Mouse (Mus musculus) forebrain, embryonic 13.5 days (tissue): ENCODE results near the gene Phactr2. TPM values are rescaled to one million over a fixed set of nuclear protein-coding genes. Genes with fewer than 3 reads are reported as not detected.

Experiments used
- ATAC-seq: fragments of 200-750 bp; cut with Nextera tagmentation; 2 replicates; pipeline ENCODE4 v1.8.0; 2017
- H3K27ac ChIP-seq: fragments of 300-500 bp; sonication (generic); 2 replicates; pipeline ENCODE4 v1.5.1; 2015; ENCODE audit warnings: inconsistent platforms, mild to moderate bottlenecking, moderate library complexity
- H3K27me3 ChIP-seq: fragments of 300-500 bp; sonication (generic); 2 replicates; pipeline ENCODE4 v1.6.1; 2015; ENCODE audit warnings: mild to moderate bottlenecking, inconsistent platforms
- H3K36me3 ChIP-seq: fragments of 300-500 bp; sonication (generic); 2 replicates; pipeline ENCODE4 v1.6.1; 2015; ENCODE audit warnings: mild to moderate bottlenecking, inconsistent platforms; ENCODE audit not compliant: poor library complexity, severe bottlenecking
- H3K4me1 ChIP-seq: fragments of 300-500 bp; sonication (generic); 2 replicates; pipeline ENCODE4 v1.6.1; 2015; ENCODE audit warnings: inconsistent platforms
- H3K4me2 ChIP-seq: fragments of 300-500 bp; sonication (generic); 2 replicates; pipeline ENCODE4 v1.6.1; 2015; ENCODE audit warnings: inconsistent platforms, mild to moderate bottlenecking, moderate library complexity
- H3K4me3 ChIP-seq: fragments of 300-500 bp; sonication (generic); 2 replicates; pipeline ENCODE4 v1.5.1; 2015; ENCODE audit warnings: mild to moderate bottlenecking, inconsistent platforms
- H3K9ac ChIP-seq: fragments of 300-500 bp; sonication (generic); 2 replicates; pipeline ENCODE4 v1.6.1; 2015; ENCODE audit warnings: mild to moderate bottlenecking, inconsistent platforms
- H3K9me3 ChIP-seq: fragments of 300-500 bp; sonication (generic); replicated peaks from 2 replicates; pipeline ENCODE4 v1.6.1; 2016; ENCODE audit warnings: inconsistent platforms
- WGBS: fragments of 180-500 bp; shearing (Covaris S2); methylation state at CpG from one replicate; pipeline ENCODE4 v1.1.7; 2015; 5-methylcytosine and 5-hydroxymethylcytosine counted together
- polyA plus RNA-seq: library from polyadenylated mRNA; unstranded; fragments of >200 nt; fragmentation: Nextera tagmentation; extraction: Ambion mirVana; gene quantifications from 2 replicates; pipeline ENCODE4 v1.2.1, GENCODE M21; 2015

The Phactr2 gene
- polyA plus RNA-seq, 1 experiment from 2014 or later, result 8.5 TPM

- Histone ChIP-seq H3K4me3 (no peak overlapping the region), H3K27me3 (no peaks in the 10 kb centered on the region), H3K9me3 (no peaks in the 10 kb centered on the region), H3K27ac (no peak overlapping the region), H3K9ac (no peak overlapping the region), H3K4me2 (no peak overlapping the region), H3K36me3 (no peaks in the 10 kb centered on the region), H3K4me1 (no peaks in the 10 kb centered on the region)
- ATAC-seq, result no peak
- WGBS, result 90% methylated on average over 5 of the region's 5 CpGs
These were observed 197.9 kb downstream of the Phactr2 start for GRCm38 (mm10) chr10:13276298-13276697.

DNA sequence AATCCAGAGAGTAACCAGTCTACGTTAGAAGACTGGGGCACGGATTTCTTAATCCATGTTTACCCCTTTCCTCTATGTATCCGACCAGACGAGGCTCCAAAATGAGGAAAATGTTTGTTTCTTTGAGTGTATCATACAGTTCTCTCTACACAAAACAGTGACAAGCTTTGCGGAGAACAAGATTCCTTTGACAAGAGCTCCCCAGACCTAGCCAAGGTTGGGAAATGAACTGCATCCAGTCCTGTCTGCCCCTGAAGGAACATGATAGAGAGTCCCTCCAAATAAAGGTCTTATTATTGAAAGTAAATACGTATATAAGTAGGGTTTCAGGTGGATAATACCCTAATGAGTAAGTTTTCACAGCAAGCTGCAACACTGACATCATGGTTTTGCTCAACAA, 199.1 kb downstream of the Phactr2 start:
- Histone ChIP-seq H3K9me3 (no peaks in the 10 kb centered on the region), H3K27ac (no peak overlapping the region), H3K4me3 (no peak overlapping the region), H3K4me2 (no peak overlapping the region), H3K36me3 (no peaks in the 10 kb centered on the region), H3K4me1 (no peaks in the 10 kb centered on the region), H3K27me3 (no peaks in the 10 kb centered on the region), H3K9ac (no peak overlapping the region)
- no peak for ATAC-seq
- 84% methylated on average over 6 of the region's 6 CpGs for WGBS

DNA sequence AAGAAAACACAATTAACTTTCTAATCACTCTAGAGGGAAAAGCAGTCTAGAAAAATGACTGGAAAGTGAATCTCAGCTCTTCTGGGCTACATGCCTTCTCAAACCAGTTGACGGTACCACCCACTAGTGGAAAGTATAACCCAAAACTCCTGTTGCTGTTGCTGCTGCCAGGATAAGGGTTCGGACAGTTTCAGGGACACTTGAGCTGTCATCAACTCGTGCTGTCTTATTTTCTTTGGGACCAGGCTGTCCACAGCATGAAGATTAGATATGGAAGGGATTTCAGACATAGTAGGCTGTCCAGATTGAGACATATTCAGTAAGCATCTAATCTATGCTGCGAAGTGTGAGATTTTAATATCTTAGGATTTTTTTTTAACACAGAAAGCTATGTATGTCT, 199.5 kb downstream of the Phactr2 start:
- WGBS, result 94% methylated on average over 4 of the region's 4 CpGs

GRCm38 (mm10) chr10:13273756-13274155, 200.5 kb downstream of the Phactr2 start:
- no peaks in the 10 kb centered on the region for H3K36me3 ChIP-seq
- ATAC-seq, result no peak
- 88% methylated on average over 1 of the region's 1 CpGs for WGBS
- H3K4me3 ChIP-seq, result no peak overlapping the region
- H3K27me3 ChIP-seq, result no peaks in the 10 kb centered on the region
- H3K9me3 ChIP-seq, result no peaks in the 10 kb centered on the region
- no peak overlapping the region for H3K4me2 ChIP-seq
- H3K27ac ChIP-seq, result no peak overlapping the region
- H3K4me1 ChIP-seq, result no peaks in the 10 kb centered on the region
- no peak overlapping the region for H3K9ac ChIP-seq

More for the DNA sequence above, 199.5 kb downstream of the Phactr2 start:
- Histone ChIP-seq H3K4me1 (no peaks in the 10 kb centered on the region), H3K4me3 (no peak overlapping the region), H3K9ac (no peak overlapping the region), H3K36me3 (no peaks in the 10 kb centered on the region), H3K9me3 (no peaks in the 10 kb centered on the region), H3K27me3 (no peaks in the 10 kb centered on the region), H3K4me2 (no peak overlapping the region), H3K27ac (no peak overlapping the region)
- no peak for ATAC-seq

DNA sequence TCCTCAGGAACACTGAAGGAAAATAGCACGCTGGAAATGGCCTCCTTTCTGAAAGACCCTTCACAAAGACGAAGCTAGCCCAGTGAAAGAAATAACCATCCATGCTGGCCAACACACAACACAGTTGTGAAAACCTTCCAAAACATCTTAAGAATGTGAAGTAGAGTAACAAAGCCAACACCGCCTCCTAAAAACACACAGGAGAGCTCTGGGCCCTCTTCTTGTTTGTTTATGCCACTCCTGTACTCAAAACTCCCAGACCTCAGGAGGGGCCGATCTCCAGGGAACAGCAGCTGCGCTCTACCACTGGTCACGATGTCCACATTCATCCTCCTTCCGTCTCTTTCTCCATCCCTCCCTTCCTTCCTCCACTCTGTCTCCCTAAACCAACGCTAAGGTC, 202.5 kb downstream of the Phactr2 start:
- Histone ChIP-seq H3K4me2 (no peak overlapping the region), H3K27me3 (no peaks in the 10 kb centered on the region), H3K9ac (no peak overlapping the region), H3K36me3 (no peaks in the 10 kb centered on the region), H3K4me1 (no peaks in the 10 kb centered on the region), H3K9me3 (no peaks in the 10 kb centered on the region), H3K27ac (no peak overlapping the region), H3K4me3 (no peak overlapping the region)
- no peak for ATAC-seq
- 87% methylated on average over 8 of the region's 8 CpGs for WGBS

DNA sequence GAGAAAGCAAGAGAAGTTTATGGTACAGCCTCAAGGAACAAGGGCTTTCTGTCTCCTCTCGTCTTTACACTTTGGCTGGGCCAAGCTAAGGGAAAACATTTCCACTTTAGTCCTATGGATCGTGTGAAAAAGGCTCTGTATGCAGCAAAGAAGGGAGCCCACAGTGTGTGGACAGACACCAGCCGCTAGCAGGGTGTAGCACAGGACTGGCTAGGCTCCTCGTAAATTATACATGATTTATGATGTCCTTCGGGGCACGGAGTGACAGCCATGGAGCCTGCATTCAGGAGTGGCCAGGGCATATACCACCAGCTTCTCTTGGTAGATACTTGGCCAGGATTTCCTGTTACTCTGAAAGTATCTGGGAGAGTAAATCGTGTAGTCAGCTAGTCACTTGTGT, 203.1 kb downstream of the Phactr2 start:
- Histone ChIP-seq H3K36me3 (no peaks in the 10 kb centered on the region), H3K9ac (no peak overlapping the region), H3K9me3 (no peaks in the 10 kb centered on the region), H3K27ac (no peak overlapping the region), H3K27me3 (no peaks in the 10 kb centered on the region), H3K4me3 (no peak overlapping the region), H3K4me2 (no peak overlapping the region), H3K4me1 (no peaks in the 10 kb centered on the region)
- no peak for ATAC-seq
- 90% methylated on average over 7 of the region's 7 CpGs for WGBS

DNA sequence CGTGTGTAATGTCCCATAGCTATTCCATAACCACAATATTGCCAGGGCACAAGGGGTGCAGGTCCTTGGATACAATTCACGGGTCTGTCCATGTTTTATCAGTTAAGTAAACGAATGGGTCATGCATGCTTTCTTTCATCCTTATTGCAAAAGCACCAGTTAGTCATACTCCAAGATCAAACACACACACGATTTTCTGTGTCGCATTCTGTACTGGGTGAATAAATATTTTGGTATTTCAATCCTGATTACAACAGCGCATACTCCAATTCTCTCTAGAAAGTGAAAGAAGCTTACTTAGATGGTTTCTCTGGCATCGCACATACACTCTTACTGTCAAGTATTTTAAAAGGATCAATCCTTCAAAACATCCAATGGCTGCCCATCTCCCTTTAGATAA, 203.9 kb downstream of the Phactr2 start:
- WGBS, result 97% methylated on average over 7 of the region's 7 CpGs

GRCm38 (mm10) chr10:13259251-13259650, 215.0 kb downstream of the Phactr2 start:
- 87% methylated on average over 3 of the region's 3 CpGs for WGBS
- Histone ChIP-seq H3K4me1 (0 out of 2 replicates have a peak, but pooled peaks cover 7% of the 10 kb centered on the region), H3K9ac (no peak overlapping the region), H3K4me3 (no peak overlapping the region), H3K36me3 (no peaks in the 10 kb centered on the region), H3K27me3 (no peaks in the 10 kb centered on the region), H3K9me3 (no peaks in the 10 kb centered on the region), H3K27ac (no peak overlapping the region), H3K4me2 (no peak overlapping the region)
- ATAC-seq, result no peak

More for the DNA sequence above, 203.9 kb downstream of the Phactr2 start:
- ATAC-seq, result no peak
- Histone ChIP-seq H3K27me3 (no peaks in the 10 kb centered on the region), H3K4me2 (no peak overlapping the region), H3K4me3 (no peak overlapping the region), H3K4me1 (no peaks in the 10 kb centered on the region), H3K9me3 (no peaks in the 10 kb centered on the region), H3K9ac (no peak overlapping the region), H3K36me3 (no peaks in the 10 kb centered on the region), H3K27ac (no peak overlapping the region)

- H3K4me2 ChIP-seq, result no peak overlapping the region
- peaks cover 5% of the 10 kb centered on the region; the same call in 1 of the 2 replicates for H3K36me3 ChIP-seq
- no peaks in the 10 kb centered on the region for H3K27me3 ChIP-seq
- no peak for ATAC-seq
- no peaks in the 10 kb centered on the region for H3K9me3 ChIP-seq
- H3K27ac ChIP-seq, result no peak overlapping the region
- WGBS, result 70% methylated on average over 7 of the region's 7 CpGs
- H3K9ac ChIP-seq, result no peak overlapping the region
- H3K4me3 ChIP-seq, result no peak overlapping the region
- 0 out of 2 replicates have a peak, but pooled peaks cover 13% of the 10 kb centered on the region for H3K4me1 ChIP-seq
These were observed 218.0 kb downstream of the Phactr2 start for GRCm38 (mm10) chr10:13256196-13256595.

DNA sequence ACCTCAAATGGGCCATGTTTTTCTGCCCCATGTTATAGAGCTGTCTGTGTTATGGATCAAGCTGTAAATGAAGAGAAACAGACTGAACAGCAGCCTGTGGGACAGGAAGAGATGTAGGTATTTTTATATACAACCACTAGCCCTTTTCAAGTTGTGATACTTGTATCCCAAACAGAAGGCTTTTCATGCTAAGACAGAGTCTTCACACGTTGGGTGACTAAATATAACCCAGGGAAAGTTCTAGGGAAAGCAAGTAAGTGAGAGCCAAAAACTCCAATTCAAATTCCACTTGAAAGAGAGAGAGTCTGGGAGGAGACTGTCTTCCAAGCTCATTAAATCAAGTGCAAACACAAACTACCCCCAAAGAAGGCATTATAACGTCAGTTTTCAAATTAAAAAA, 223.9 kb downstream of the Phactr2 start:
- Histone ChIP-seq H3K4me1 (0 out of 2 replicates have a peak, but pooled peaks cover 6% of the 10 kb centered on the region), H3K27me3 (no peaks in the 10 kb centered on the region), H3K36me3 (peaks cover 5% of the 10 kb centered on the region; the same call in 1 of the 2 replicates), H3K4me2 (no peak overlapping the region), H3K9me3 (no peaks in the 10 kb centered on the region), H3K27ac (no peak overlapping the region), H3K9ac (no peak overlapping the region), H3K4me3 (no peak overlapping the region)
- WGBS, result 58% methylated on average over 2 of the region's 2 CpGs
- ATAC-seq, result no peak

GRCm38 (mm10) chr10:13249126-13249525, 225.1 kb downstream of the Phactr2 start:
- Histone ChIP-seq H3K27me3 (no peaks in the 10 kb centered on the region), H3K9me3 (no peaks in the 10 kb centered on the region), H3K9ac (no peak overlapping the region), H3K27ac (no peak overlapping the region), H3K4me1 (0 out of 2 replicates have a peak, but pooled peaks cover 6% of the 10 kb centered on the region), H3K4me2 (no peak overlapping the region), H3K4me3 (no peak overlapping the region), H3K36me3 (peaks cover 5% of the 10 kb centered on the region; the same call in 1 of the 2 replicates)
- 97% methylated on average over 8 of the region's 8 CpGs for WGBS
- no peak for ATAC-seq

DNA sequence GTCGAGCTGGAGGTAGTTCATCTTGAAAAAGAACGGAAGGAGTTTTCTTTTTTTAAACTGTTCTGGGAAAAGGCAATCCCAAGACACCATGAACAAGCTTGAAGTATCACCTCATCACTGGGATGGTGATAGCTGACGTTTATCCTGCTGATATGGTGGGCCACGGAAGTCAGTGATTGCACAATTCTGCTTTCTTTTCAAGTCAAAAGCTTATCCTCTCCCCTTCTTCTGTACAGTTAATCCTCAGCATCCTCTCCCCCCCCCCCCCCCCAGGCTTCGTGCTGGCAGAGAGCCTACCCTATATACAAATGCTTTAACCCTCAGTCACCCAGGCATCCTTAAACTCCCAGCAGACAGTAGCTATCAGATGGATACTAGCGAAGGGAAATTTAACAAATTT, 228.5 kb downstream of the Phactr2 start:
- Histone ChIP-seq H3K4me3 (no peak overlapping the region), H3K27me3 (no peaks in the 10 kb centered on the region), H3K36me3 (no peaks in the 10 kb centered on the region), H3K9me3 (no peaks in the 10 kb centered on the region), H3K9ac (no peak overlapping the region), H3K4me1 (no peaks in the 10 kb centered on the region), H3K4me2 (no peak overlapping the region), H3K27ac (no peak overlapping the region)
- WGBS, result 64% methylated on average over 6 of the region's 6 CpGs
- no peak for ATAC-seq

DNA sequence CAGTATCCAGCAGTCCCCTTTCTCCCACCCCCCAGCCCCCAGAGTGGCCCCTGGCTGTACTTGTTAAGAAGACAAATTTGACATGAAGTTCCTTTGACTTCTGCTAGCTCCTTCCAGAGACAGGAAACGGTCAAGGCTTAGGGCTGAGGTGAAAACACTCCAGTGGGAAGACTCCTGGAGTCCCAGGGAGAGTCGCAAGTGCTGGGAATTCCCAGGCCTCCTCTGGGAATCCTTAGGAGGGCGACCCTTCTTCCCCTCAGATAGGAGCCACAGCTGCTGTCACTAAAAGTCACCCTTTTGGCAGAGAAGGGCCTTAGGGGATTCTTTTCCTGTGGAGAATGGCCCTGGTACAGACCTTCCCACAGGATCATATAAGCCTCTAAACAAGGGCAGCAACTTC, 230.0 kb downstream of the Phactr2 start:
- H3K27ac ChIP-seq, result no peak overlapping the region
- no peak overlapping the region for H3K4me3 ChIP-seq
- no peak overlapping the region for H3K9ac ChIP-seq
- H3K4me2 ChIP-seq, result no peak overlapping the region
- 69% methylated on average over 3 of the region's 3 CpGs for WGBS
- H3K4me1 ChIP-seq, result no peaks in the 10 kb centered on the region
- H3K36me3 ChIP-seq, result no peaks in the 10 kb centered on the region
- ATAC-seq, result no peak
- H3K27me3 ChIP-seq, result no peaks in the 10 kb centered on the region
- no peaks in the 10 kb centered on the region for H3K9me3 ChIP-seq
